Mouse (Mus musculus) gonadal fat pad, adult 2 months (tissue): ENCODE data around the gene Wdr19. TPM values are rescaled to one million over a fixed set of nuclear protein-coding genes. Genes with fewer than 3 reads are reported as not detected.
"Not testable (repeated sequence)": the region's sequence is repeated elsewhere in the genome, so short reads cannot be mapped to it uniquely, and the experiment has no call there.

Source experiments
- DNase-seq: peaks from one replicate; pipeline ENCODE4 v3.0.0-alpha.2; 2012; ENCODE audit warnings: low read depth
- polyA plus RNA-seq: library from polyadenylated mRNA; depleted of rRNA; stranded (reverse); fragments of >200 nt; gene quantifications from 2 replicates; pipeline ENCODE4 v1.2.3, GENCODE M21; 2012

Gene Wdr19
- polyA plus RNA-seq, 1 experiment = 5.8 TPM

DNA sequence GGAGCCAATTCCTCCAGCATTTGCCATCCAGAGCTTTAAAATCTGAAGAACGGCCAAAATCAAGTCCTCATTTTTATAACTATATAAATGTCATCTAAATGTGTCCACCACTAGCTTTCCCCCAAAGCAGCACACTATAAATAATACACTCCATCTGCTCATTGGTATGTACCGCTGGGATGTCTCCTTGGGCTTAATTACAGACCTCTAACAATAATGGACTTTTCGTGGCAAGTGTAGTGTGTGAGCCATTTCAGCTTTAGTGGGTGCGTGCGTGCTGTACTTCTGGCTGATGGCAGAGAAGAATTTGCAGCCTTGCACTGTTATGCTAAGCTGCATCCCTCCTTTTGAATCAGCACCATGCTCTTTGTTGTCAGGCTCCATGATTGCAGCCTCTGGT lies 7.9 kb upstream of the Wdr19 start:
- no peak for DNase-seq

DNA sequence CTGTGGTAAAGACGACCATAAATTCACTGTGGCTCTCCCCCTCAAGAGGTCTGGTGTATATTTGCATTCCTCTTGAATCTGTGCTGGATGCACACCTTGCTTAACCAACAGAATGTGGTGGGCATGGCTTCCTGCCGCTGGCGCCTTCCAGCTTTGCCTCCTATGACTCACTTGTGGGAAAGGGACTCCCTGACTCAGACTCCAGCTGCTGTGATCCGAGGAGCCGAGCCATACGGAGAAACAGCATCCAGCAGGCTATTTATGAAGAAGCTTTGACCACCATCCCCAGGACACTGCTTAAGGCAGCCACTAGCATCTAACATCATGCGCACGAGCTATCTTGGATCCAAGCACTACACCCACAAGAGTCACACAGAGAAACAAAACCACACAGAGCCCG lies 5.1 kb upstream of the Wdr19 start:
- DNase-seq = no peak

DNA sequence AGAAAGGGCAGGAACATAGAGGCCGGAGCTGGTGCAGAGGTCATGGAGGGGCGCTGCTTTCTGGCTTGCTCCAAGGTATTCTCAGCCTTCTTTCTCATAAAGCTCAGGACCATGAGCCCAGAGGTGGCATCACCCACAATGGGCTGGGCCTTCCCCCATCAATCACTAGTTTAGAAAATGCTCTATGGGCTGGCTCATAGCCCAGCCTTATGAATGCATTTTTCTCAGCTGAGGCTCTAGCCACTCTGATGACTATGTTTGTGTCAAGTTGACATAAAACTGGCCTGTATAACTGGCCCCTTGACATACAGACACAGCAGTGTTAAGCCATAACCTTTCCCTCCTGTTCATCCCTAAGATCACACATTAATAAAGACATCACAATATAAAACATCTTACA lies 5.2 kb downstream of the Wdr19 start:
- DNase-seq = no peak

DNA sequence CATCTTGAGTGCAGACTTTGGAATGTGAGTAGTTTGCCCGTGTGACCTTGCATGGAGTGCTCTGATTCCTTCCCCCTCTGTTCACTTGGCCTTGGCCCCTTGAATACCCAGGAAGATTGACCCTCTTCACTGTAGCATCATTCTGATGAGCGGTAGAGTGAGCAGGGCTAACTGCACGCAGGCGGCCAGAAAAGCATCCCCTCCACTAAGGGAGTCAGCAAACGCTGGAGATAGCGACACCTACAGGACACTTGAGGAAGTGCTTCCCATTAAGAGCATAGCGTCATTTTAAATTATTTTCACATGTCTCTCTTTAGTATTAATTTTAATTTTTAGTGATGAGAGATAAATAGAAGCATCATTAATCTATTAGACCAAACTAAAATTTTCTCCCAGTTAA lies 13.8 kb downstream of the Wdr19 start:
- DNase-seq = no peak

DNA sequence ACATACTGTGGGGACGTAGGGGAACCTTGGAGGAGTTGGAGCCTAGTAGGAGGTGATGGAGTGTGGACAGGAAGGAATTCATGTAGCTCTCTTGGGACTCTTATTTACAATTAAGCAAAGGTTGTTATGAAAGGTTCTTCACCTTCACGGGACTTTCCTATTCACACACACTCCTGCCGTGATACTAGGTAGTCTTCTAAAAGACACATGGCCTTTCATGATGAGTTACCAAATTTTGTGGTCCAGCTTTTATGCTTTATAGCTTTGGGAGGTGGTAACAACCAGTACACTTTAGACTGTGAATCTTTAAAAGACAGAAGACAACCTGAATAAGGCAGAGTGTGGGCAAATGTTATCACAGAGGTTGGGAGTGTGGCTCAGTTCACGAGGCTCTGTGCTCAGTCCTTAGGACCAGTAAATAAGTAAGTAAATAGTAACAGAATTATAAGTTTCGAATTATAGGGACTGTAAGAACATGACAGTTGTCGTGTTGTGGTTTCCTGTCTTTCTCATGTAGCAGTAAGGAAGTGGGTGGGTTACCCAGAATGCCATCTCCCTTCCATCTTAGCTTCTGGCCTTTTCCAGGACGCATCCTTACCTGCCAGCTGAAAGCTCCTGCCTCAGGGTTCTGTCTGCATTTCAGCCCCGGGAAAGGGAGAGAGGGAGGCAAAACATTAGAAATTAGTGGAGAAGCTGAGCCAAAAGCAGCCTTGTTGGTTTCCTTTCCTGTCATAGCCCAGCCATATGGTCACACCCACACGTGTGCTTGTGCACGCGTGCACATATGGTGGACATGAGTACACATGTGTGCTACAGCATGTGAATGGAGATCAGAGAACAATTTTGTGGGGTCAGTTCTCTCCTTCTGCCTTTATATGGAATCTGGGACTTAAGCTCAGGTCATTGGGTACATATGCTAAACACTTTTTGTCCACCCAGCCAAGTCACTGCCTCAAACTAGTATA lies 18.1 kb downstream of the Wdr19 start:
- no peak for DNase-seq

DNA sequence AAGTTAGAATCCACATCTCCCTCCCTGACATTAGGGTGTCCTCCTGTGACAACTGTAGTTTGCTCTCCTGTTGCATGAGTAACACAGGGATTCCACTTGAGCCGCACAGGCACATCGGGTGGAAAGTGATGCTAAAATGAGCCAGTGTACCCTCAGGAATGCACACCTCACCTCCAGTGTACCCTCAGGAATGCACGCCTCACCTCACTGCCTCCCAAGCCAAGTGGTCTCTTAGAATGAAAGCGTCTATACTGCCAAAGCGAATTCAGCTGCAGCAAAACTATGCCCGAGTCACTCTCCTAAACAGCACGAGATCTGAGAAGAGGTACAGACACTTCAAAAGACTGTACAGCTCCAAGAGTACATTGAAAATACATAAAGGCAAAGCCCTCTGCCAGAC lies 21.5 kb downstream of the Wdr19 start:
- DNase-seq = no peak

DNA sequence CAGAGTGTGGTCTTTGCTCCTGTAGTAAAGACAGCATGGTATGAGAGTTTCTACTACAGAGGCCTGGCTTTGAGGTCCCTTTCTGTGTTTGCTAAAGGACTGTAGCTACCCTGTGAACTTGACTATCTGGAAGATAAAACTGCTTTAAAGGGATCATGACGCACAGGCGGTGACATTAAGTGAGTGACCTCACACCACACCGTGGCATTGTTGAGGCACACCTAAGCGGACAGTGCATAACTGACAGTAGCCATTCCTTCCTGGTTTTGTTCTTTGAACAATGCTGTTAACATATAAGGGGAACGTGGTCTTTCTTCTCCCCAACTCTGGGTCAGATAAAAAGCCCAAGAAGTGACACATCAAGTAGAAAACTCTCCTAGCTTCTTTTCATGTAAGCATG lies 24.6 kb downstream of the Wdr19 start:
- DNase-seq = no peak

DNA sequence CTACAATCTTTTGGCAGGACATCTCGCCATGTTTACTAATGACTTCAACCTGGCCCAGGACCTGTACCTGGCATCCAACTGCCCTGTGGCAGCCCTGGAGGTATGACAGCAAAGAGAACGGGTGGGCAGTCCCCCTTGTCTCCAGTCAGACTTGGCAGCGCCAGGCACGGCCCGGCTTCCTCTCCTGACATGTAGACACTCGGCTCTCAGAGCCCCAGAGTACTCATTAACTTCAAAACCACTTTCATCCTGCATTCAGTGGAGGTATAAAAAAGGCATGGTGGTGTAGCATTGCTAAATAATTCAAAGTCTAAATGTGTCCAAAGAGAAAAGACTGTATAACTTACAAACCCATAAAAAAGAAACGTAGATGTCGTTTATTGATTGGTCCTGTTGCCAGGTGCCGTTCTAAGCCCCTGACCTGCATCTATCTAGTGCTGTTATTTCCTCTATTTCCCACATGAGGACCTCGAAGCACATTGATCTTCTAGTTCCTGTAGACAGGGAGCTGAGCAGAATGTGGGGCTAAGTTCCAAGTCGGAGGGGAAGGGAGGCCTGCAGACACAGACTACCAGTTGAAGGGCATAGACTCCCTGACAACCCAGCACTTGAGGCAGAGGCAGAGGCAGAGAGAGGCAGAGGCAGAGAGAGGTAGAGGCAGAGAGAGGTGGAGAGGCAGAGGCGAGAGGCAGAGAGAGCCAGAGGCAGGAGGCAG lies 31.9 kb downstream of the Wdr19 start:
- DNase-seq = no peak

DNA sequence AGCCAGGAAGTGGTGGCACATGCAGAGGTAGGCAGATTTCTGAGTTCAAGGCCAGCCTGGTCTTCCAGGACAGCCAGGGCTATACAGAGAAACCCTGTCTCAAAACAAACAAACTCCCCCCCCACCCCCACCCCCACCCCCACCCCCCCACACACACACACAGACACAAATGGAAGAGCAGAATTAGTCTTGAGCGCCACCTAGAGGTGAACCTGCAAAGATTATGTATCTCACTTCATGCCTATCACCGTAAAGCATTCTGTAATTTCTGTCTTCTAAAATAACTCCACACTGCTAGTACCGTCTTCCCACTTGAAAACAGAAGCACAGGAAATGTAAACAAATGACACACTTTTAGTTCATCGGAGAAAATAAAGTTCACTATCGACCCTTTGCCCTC lies 43.2 kb downstream of the Wdr19 start:
- DNase-seq = no peak

DNA sequence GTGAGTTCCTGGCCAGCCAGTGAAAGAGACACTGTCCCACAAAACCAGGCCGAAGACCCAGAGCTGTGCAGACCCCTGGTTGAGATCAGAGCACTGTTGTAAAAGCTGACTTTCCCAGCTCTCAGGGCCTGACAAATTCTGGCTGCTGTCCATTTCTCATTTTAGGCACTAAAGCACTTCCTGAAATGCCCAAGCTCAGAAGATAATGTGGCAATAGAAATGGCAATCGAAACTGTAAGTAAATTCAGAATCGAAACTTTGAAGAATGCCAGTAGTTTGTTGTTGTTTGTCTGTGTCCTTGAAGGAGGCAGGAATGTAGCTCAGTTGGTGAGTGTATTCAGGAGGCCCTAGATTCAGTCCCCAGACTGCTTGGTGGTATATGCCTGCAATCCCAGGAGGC lies 47.8 kb downstream of the Wdr19 start:
- no peak for DNase-seq

DNA sequence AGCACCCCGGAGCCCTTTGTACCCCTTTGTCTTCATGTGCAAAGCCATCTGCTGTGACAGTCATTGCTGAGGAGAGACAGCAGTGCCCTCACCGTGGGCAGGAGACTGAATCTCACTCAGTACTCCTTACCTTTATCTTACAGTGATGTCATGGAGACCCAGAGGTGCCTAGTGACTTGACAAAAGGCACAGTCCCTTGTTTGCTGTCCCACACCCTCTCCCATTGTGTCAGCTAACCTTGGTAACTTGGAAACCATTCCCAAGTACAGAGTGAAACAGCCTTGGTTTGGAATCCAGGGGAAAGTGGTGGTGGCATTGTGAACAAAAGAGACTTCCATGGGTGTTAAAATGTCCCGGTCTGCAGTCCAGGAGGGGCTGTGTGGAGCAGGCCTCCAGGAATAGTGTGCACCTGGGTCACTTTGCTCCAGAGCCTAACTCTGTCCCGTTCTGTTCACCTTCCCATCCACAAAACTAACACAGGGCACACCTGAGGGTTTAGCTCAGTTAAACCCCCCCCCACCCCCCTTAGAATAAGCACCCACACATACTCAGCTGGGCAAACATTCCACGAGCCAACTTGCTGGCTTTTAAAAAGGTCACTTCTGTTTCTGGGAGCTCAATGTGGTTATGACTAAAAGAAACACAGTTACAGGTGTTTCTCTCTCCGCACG lies 50.8 kb downstream of the Wdr19 start:
- no peak for DNase-seq

DNA sequence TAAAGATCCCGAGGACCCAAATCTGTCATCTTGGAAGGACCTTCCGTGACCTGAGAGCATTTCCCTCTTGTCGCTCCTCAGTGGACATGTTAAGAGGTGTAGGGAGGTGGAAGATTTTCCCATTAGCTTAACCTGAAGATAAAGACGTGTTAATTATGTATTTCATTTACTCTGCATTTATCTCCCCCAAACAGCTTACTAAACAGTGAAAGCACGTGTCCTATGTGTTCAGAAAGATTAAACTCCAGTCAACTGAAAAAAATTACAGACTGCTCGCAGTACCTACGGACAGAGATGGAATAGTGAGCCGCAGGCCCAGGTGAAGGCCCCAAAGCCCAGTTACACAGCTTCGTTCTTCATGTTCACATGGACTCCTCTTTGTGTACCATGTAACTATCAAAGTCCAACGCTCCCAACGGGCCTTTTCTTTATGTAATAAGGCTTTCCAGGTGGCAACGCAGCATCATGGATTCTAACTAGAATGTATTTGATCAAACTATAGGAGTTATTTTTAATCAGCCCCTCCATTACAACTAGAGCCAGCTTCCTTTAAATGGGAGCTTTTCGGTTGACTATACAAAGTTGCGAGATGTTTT lies 58.5 kb downstream of the Wdr19 start:
- DNase-seq = no peak

DNA sequence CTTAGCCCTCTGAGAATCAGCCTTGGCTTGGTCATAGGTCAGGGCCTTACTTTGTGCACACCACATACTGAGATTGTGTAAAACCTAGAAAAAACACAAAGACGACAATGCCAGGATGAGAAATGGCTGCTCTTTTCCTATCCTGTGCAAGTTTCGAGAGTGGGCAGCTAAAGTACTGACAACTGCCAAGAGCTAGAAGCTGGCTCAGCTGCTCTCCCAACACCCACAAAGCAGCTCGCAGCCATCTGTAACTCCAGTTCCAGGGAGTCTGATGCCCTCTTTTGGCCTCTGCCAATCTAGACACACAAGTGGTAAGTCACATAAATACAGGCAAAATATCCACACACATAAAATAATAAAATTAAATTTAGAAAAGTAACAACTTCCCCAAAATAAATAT lies 74.5 kb downstream of the Wdr19 start:
- peak; percentile 22 for DNase-seq

DNA sequence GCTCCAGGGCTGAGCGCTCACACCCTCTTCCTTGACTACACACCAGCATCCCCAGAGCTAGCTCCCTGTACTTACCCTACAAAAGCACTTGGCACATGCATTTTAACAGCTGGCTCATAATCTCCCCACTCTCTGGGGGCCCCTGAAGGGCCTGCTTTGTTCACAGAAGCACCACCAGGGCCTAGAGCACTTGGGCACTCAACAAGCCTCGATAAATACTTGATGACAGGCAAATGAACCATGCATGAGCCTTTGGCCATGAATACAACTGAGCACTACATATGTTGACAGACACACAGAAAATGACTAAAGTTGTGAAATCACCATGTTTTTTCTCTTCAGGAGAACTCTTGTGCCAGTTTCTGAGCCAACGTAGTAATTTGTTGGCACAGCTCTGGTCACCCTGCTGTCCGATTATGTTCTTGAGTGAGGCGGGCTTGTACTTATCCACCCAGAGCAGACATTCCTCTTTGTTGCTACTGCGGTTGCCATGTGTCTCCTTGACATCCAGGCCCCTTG lies 79.7 kb downstream of the Wdr19 start:
- peak; percentile 24 for DNase-seq

DNA sequence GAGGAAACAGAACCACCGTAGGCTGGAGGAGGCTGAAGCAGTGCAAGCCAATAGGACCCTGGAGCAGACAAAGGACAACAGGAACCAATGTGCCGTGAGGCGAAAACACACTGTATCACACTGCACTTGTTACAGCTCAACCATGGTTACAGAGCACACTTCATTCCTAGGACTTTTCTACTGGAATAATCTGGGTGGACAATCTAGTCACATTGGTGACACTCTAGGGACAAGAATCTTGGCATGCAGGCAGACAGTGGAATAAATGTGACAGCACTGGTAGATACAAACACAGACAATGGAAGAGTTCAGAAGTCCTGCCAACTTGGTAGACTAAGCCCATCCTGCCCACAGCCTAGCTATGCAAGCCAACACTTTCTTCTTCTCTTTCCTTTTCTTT lies 81.7 kb downstream of the Wdr19 start:
- DNase-seq = no peak

DNA sequence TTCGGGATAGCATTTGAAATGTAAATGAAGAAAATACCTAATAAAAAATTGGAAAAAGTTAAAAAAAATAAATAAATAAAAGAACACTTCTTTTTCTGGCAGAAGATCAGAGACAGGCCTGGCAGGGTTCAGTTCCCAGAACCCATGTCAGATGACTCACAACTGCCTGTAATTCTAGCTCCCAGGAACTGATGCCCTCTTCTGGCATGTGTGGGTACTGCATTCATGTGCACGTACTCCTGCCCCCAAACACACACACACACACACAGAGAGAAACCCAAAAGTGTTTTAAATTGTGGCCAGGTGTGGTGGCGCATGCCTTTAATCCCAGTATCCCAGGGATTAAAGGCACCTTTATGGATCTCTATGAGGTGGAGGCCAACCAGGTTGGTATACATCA lies 84.7 kb downstream of the Wdr19 start:
- DNase-seq = no peak

DNA sequence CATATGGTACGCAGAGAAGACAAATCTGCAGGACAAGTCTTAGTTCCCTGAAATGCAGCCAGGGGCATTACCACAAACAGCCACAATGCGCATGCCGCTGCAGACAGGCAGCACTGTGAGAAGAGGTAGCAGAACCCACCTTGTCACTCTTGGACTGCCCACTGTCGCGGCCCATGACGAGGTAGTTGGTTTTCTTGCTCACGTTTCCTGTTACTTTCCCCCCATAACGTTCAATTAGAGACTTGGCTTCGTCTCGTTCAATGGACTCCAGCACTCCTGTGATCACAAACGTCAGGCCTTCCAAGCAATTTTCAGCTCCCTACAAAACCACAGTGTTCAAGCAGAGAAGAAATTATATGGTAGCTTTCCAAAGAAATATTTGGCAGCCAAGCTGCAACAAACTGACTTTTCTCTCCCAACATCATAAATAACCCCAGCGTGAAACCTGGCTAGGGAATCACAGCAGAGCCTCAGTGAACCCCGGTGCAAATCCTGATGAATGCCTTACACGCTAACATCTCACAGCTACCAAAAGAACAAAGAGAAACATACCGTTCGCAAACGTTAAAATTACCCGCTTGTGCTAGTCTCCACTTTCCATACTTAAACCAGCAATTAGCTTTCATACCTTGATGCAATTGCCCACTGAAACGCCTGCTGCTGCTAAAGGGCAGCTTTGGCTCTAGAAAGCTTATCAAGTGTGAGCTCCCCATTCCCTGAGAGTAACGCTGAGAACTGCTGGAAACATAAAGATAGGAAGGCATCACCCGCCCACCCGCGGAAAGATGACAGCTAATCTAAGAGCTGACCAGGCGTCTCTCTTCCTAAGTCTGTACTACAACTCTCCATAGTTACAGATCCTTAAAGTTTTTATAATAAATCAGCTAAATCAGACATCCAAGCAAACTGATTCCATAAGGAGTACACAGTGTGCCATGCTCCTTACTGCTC lies 88.5 kb downstream of the Wdr19 start:
- no peak for DNase-seq

DNA sequence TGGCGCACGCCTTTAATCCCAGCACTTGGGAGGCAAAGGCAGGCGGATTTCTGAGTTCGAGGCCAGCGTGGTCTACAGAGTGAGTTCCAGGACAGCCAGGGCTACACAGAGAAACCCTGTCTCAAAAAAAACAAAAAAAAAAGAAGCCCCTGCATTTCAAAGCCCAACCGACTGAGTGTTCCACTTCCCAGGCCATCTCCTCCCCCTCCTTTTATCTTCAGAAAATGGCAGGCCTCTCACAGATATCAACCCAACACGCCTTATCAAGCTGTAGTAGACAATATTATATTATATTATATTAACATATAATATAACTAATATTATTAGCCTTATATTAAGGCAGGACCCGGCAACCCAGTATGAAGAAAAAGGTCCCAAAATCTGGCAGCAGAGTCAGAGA lies 89.5 kb downstream of the Wdr19 start:
- not testable (repeated sequence) for DNase-seq

DNA sequence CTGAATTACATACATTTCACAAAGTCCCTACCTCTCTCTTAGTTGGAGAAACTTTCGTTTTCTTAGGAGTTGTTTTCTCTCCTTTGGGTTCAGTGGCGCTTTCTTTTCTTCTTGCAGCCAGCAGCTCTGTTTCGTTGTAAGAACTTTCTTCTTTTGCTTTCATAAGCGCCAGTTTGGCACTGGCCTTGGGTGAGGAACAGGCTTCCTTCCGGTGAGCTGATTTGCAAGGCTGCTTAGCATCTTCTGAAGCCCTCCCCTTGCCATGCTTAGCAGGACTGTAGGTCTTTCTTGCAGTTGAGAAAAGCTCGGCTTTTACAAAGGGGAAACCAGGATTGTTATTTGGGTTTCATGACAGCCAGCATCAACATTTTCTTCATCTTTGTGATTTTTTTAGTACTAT lies 94.1 kb downstream of the Wdr19 start:
- DNase-seq = no peak

DNA sequence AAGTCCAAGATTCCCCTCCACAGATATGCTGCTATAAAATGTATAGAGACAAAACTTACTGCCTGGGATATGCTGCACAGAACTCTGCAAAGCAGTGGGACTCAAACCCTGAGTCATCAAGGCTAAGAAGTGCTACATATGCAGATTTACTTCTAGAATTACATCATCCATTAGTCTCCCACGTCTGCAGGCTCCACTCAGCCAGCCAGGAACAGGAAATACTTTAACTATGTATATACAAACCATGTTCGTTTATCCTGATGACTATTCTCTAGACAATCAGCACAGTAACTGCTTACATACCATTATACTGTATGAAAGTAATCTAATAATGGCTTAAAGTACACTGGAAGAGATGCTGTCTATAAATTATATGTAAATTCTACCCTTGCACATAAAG lies 94.8 kb downstream of the Wdr19 start:
- DNase-seq = no peak
